Mouse (Mus musculus): ENCODE results near the gene Tns3. TPM values are rescaled to one million over a fixed set of nuclear protein-coding genes. Genes with fewer than 3 reads are reported as not detected.
A peak's percentile ranks its signal among the peaks of the same experiment; 100 is the strongest.

The Tns3 gene
- total and polyA plus RNA-seq, 3 experiments = not detected

DNA sequence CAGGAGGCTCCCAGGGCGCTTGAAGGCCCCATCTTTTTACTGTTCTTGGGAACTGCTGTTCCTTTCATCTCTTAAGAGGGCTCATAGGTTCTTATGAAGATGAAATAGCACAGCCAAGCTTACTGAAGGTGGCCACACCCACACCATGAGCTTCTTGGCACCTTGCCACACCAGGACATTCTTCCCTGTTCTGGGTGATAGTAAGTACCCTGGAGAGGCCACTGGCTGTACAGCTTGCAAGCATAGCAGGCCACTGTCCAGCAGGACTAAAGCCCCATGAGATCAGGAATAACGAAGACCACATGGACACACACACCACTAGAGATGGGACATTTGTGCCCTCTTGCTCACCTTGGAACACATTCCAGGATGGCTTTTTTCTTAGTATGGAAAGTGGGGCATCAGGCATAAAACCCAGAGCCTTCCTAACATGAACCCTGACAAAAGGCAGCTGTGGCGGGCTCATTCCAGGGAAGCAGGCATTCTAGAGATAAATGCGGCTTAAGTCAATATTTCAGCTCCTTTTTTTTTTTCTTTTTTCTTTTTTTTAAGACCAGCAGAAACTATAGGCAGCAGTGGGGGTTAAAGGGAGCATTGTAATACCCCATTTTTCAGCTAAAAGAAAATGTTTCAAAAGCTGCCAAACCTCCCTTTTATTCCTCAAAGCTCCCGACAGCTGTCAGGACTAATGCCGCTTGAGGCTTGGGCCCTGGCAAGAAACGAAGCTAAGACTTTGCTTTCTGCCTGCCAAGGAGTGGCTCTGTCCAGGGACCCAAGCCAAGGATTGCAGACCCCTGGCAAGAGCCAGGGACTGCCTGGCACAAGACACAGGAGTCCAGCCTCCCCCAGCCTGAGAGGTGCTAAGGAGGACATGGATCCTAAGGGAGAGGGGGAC lies 150.7 kb downstream of the Tns3 start:
- H3K9ac ChIP-seq (ENCODE audit: control insufficient read depth, low read depth, low read length, poor library complexity, severe bottlenecking) = no peak overlapping the region
- H3K9me3 ChIP-seq (replicated peaks; ENCODE audit: insufficient read depth, low read length) = no peaks in the 10 kb centered on the region
- H3K79me2 ChIP-seq (ENCODE audit: control insufficient read depth, insufficient read depth, low read length, poor library complexity) = no peaks in the 10 kb centered on the region
- no peaks in the 10 kb centered on the region for H3K4me1 ChIP-seq (ENCODE audit: control insufficient read depth in 1 of 2, insufficient read depth in 2 of 2, low read length in 2 of 2)
- H3K4me3 ChIP-seq (ENCODE audit: control insufficient read depth in 1 of 2, insufficient read depth in 1 of 2, low read depth in 2 of 2, low read length in 2 of 2) = no peak overlapping the region
- no peaks in the 10 kb centered on the region for H3K27me3 ChIP-seq (ENCODE audit: control insufficient read depth in 1 of 2, insufficient read depth in 2 of 2, low read length in 2 of 2)
- TF ChIP-seq MEF2A (IDR thresholded peaks at IDR 0.05; ENCODE audit: extremely low read depth, insufficient replicate concordance, low read depth, low read length, poor library complexity, severe bottlenecking) = no peak
- peak; percentile 2 for DNase-seq (ENCODE audit: low read depth, low spot score)
- H3K27ac ChIP-seq (ENCODE audit: control insufficient read depth, low read depth, low read length) = no peak overlapping the region
- H3K36me3 ChIP-seq (ENCODE audit: control insufficient read depth in 1 of 2, insufficient read depth in 2 of 2, low read length in 2 of 2) = no peaks in the 10 kb centered on the region

DNA sequence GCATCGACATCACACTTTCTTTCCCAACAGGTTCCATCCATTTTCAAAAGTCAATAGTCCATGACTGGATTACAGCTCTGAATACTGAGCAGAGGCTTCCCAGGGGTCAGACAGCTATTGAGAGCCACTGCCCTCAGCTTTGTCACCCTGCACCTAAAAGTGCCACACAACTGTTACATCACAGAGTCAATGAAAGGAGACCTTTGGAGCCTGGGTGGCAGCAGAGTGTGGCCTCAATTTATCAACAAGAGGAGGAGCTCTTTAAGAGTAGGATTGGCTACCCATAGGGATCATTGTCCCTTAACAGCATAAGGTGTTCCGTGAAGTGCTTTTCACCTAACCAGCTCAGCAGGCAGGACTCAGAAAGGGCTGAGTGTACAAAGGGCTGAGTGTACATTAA lies 154.0 kb downstream of the Tns3 start:
- no peak for TF ChIP-seq ELF1 (IDR thresholded peaks at IDR 0.05; ENCODE audit: low read depth, low read length)
- Histone ChIP-seq H3K9me3 (replicated peaks; ENCODE audit: insufficient read depth, low read length) (no peaks in the 10 kb centered on the region), H3K4me1 (ENCODE audit: control insufficient read depth in 1 of 2, insufficient read depth in 2 of 2, low read length in 2 of 2) (no peaks in the 10 kb centered on the region), H3K79me2 (ENCODE audit: control insufficient read depth, insufficient read depth, low read length, poor library complexity) (no peaks in the 10 kb centered on the region), H3K36me3 (ENCODE audit: control insufficient read depth in 1 of 2, insufficient read depth in 2 of 2, low read length in 2 of 2) (no peaks in the 10 kb centered on the region), H3K9ac (ENCODE audit: control insufficient read depth, low read depth, low read length, poor library complexity, severe bottlenecking) (no peak overlapping the region), H3K27me3 (ENCODE audit: control insufficient read depth in 1 of 2, insufficient read depth in 2 of 2, low read length in 2 of 2) (no peaks in the 10 kb centered on the region), H3K4me3 (ENCODE audit: control insufficient read depth in 1 of 2, insufficient read depth in 1 of 2, low read depth in 2 of 2, low read length in 2 of 2) (no peak overlapping the region), H3K27ac (ENCODE audit: control insufficient read depth, low read depth, low read length) (no peak overlapping the region)
- no peak for DNase-seq (ENCODE audit: low read depth, low spot score)

DNA sequence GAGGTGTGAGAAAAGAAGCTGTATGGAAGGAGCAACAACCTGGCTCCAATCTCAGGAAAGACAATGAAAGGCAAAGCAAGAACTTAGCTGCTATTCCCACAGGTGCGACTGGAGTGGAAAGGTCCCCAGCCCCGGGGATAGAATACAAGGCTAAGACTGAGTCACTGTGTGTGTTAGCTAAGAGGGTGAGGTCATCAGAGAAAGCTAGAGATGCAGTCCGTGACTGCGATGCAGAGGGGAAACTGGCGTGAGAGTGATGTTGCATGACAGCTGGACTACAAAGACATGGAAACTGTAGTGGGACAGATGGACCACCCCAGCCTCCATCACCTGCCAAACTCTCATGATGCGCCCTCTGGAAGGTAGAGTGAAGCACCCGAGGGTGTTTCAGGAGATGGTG lies 154.7 kb downstream of the Tns3 start:
- no peak overlapping the region for H3K9ac ChIP-seq (ENCODE audit: control insufficient read depth, low read depth, low read length, poor library complexity, severe bottlenecking)
- no peaks in the 10 kb centered on the region for H3K9me3 ChIP-seq (replicated peaks; ENCODE audit: insufficient read depth, low read length)
- H3K36me3 ChIP-seq (ENCODE audit: control insufficient read depth in 1 of 2, insufficient read depth in 2 of 2, low read length in 2 of 2) = no peaks in the 10 kb centered on the region
- no peaks in the 10 kb centered on the region for H3K27me3 ChIP-seq (ENCODE audit: control insufficient read depth in 1 of 2, insufficient read depth in 2 of 2, low read length in 2 of 2)
- H3K79me2 ChIP-seq (ENCODE audit: control insufficient read depth, insufficient read depth, low read length, poor library complexity) = no peaks in the 10 kb centered on the region
- H3K4me1 ChIP-seq (ENCODE audit: control insufficient read depth in 1 of 2, insufficient read depth in 2 of 2, low read length in 2 of 2) = no peaks in the 10 kb centered on the region
- TF ChIP-seq UBTF (IDR thresholded peaks at IDR 0.05; ENCODE audit: borderline replicate concordance, insufficient read depth, low read depth, low read length) = no peak
- no peak for TF ChIP-seq TCF12 (IDR thresholded peaks at IDR 0.05; ENCODE audit: low read depth, low read length)
- no peak for TF ChIP-seq KAT2A (conservative IDR thresholded peaks at IDR 0.05; ENCODE audit: low read depth, low read length)
- TF ChIP-seq NELFE (IDR thresholded peaks at IDR 0.05; ENCODE audit: low read depth, low read length) = no peak
- no peak for TF ChIP-seq SIN3A (IDR thresholded peaks at IDR 0.05; ENCODE audit: low read length)
- no peak for TF ChIP-seq POLR2AphosphoS2 (IDR thresholded peaks at IDR 0.05; ENCODE audit: low read length)
- no peak for TF ChIP-seq NRF1 (IDR thresholded peaks at IDR 0.05; ENCODE audit: insufficient read depth, low read depth, low read length, poor library complexity, severe bottlenecking)
- TF ChIP-seq MYC (IDR thresholded peaks at IDR 0.05; ENCODE audit: low read depth, low read length) = no peak
- TF ChIP-seq EP300 (IDR thresholded peaks at IDR 0.05; ENCODE audit: low read depth in 1 of 2, low read length in 2 of 2) = no peak
- TF ChIP-seq CTCF (IDR thresholded peaks at IDR 0.05 in 2 of 3, conservative IDR thresholded peaks at IDR 0.05 in 1 of 3; ENCODE audit: control insufficient read depth in 1 of 3, insufficient read depth in 1 of 3, low read depth in 2 of 3, low read length in 3 of 3, poor library complexity in 1 of 3, severe bottlenecking in 1 of 3) = no peak
- TF ChIP-seq TAL1 (IDR thresholded peaks at IDR 0.05; ENCODE audit: low read length) = no peak
- no peak for TF ChIP-seq CHD2 (IDR thresholded peaks at IDR 0.05; ENCODE audit: low read length)
- TF ChIP-seq ZMIZ1 (IDR thresholded peaks at IDR 0.05; ENCODE audit: low read depth, low read length) = no peak
- no peak for TF ChIP-seq SMC3 (IDR thresholded peaks at IDR 0.05; ENCODE audit: low read depth, low read length)
- TF ChIP-seq MAZ (IDR thresholded peaks at IDR 0.05; ENCODE audit: low read depth, low read length) = no peak
- TF ChIP-seq ZNF384 (IDR thresholded peaks at IDR 0.05; ENCODE audit: low read depth, low read length) = no peak
- H3K27ac ChIP-seq (ENCODE audit: control insufficient read depth, low read depth, low read length) = no peak overlapping the region
- H3K4me3 ChIP-seq (ENCODE audit: control insufficient read depth in 1 of 2, insufficient read depth in 1 of 2, low read depth in 2 of 2, low read length in 2 of 2) = no peak overlapping the region
- no peak for DNase-seq (ENCODE audit: low read depth, low spot score)

All from MEL (cell line).